Comparison of ENCODE assay signal across 8 mouse cellular contexts in genomic region chr1:165194662-165195013, GRCm38 (mm10). TPM values are rescaled to one million over a fixed set of nuclear protein-coding genes. Genes with fewer than 3 reads are reported as not detected.
DNase-seq lines count a peak whose midpoint lies in the region; ATAC-seq and TF ChIP-seq lines count a peak whose summit lies in the region.

No protein-coding gene starts in this region.

- no peak for TF ChIP-seq CTCF in kidney, adult 2 months (conservative IDR thresholded peaks at IDR 0.05; ENCODE audit: insufficient read depth, insufficient read length, low read depth, low read length)
- no peak for TF ChIP-seq CTCF in bone marrow macrophage, adult 2 months (IDR thresholded peaks at IDR 0.05; ENCODE audit: low read depth, low read length)

- H3K36me3 ChIP-seq in kidney, adult 2 months (ENCODE audit: control insufficient read depth, insufficient read depth, low read length), result no peaks in the 10 kb centered on the region
- H3K36me3 ChIP-seq in hindbrain, embryonic 13.5 days, result no peaks in the 10 kb centered on the region
- no peaks in the 10 kb centered on the region for H3K36me3 ChIP-seq in midbrain, embryonic 12.5 days

- DNase-seq in kidney, adult 2 months, result no peak
- DNase-seq in kidney, adult 9 months, result no peak
- no peak for DNase-seq in thymus, postnatal 10 days (ENCODE audit: low spot score in 2 of 2)
- DNase-seq in embryo, embryonic 10 days (ENCODE audit: low spot score), result no peak
- no peak for DNase-seq in embryo, embryonic 11 days

- TF ChIP-seq POLR2A in kidney, adult 2 months (IDR thresholded peaks at IDR 0.05; ENCODE audit: low read depth, low read length), result no peak
- TF ChIP-seq POLR2A in bone marrow macrophage, adult 2 months (IDR thresholded peaks at IDR 0.05; ENCODE audit: borderline replicate concordance, low read depth, low read length), result no peak

- WGBS in kidney, adult 2 months, result 8% methylated on average over 5 of the region's 5 CpGs
- WGBS in hindbrain, embryonic 13.5 days, result 21% methylated on average over 5 of the region's 5 CpGs
- 16% methylated on average over 5 of the region's 5 CpGs for WGBS in midbrain, embryonic 12.5 days

- peak; percentile 22; the same call in 1 of the 2 replicates for ATAC-seq in hindbrain, embryonic 13.5 days (ENCODE audit: low FRiP score)
- no peak for ATAC-seq in midbrain, embryonic 12.5 days (ENCODE audit: low FRiP score, low read depth)

- peak overlapping the region; percentile 69 for H3K9ac ChIP-seq in hindbrain, embryonic 13.5 days
- peak overlapping the region; percentile 69 for H3K9ac ChIP-seq in midbrain, embryonic 12.5 days (replicated peaks)

- no peaks in the 10 kb centered on the region for H3K27me3 ChIP-seq in kidney, adult 2 months (replicated peaks; ENCODE audit: control insufficient read depth, insufficient read depth, low read length)
- H3K27me3 ChIP-seq in hindbrain, embryonic 13.5 days, result peaks cover 31% of the 10 kb centered on the region
- H3K27me3 ChIP-seq in midbrain, embryonic 12.5 days, result peaks cover 23% of the 10 kb centered on the region

- H3K4me3 ChIP-seq in kidney, adult 2 months (ENCODE audit: insufficient read depth, low read depth, low read length), result peak overlapping the region; percentile 97
- H3K4me3 ChIP-seq in bone marrow macrophage, adult 2 months (ENCODE audit: insufficient read depth, low read length), result peak overlapping the region; percentile 88
- H3K4me3 ChIP-seq in hindbrain, embryonic 13.5 days, result peak overlapping the region; percentile 59
- peak overlapping the region; percentile 84 for H3K4me3 ChIP-seq in midbrain, embryonic 12.5 days

- peak overlapping the region; percentile 34 for H3K27ac ChIP-seq in kidney, adult 2 months (ENCODE audit: insufficient read depth, low read depth, low read length)
- peak overlapping the region; percentile 77 for H3K27ac ChIP-seq in bone marrow macrophage, adult 2 months (ENCODE audit: insufficient read depth, low read depth, low read length)
- no peak overlapping the region for H3K27ac ChIP-seq in hindbrain, embryonic 13.5 days
- no peak overlapping the region for H3K27ac ChIP-seq in midbrain, embryonic 12.5 days (replicated peaks)

- H3K4me1 ChIP-seq in kidney, adult 2 months (ENCODE audit: control insufficient read depth, insufficient read depth, low read length), result peaks cover 19% of the 10 kb centered on the region
- H3K4me1 ChIP-seq in bone marrow macrophage, adult 2 months (ENCODE audit: control insufficient read depth, insufficient read depth, low read length), result peaks cover 44% of the 10 kb centered on the region
- peaks cover 17% of the 10 kb centered on the region for H3K4me1 ChIP-seq in hindbrain, embryonic 13.5 days (replicated peaks)
- H3K4me1 ChIP-seq in midbrain, embryonic 12.5 days, result peaks cover 11% of the 10 kb centered on the region; the same call in 1 of the 2 replicates

- H3K4me2 ChIP-seq in hindbrain, embryonic 13.5 days, result peak overlapping the region; percentile 91
- peak overlapping the region; percentile 99 for H3K4me2 ChIP-seq in midbrain, embryonic 12.5 days (replicated peaks)

- H3K9me3 ChIP-seq in hindbrain, embryonic 13.5 days, result no peaks in the 10 kb centered on the region
- no peaks in the 10 kb centered on the region for H3K9me3 ChIP-seq in midbrain, embryonic 12.5 days

RNA-seq across cellular contexts. Expression of gene Sft2d2, which starts 0.4 kb away (rescaled TPM):
- 52.7 and 57.7 TPM in 2 replicates for polyA plus RNA-seq in kidney, adult 2 months (2012; rRNA removed)
- 97.0 and 106 TPM in 2 replicates for polyA plus RNA-seq in bone marrow macrophage, adult 2 months (2012; ENCODE audit: insufficient read depth, insufficient read length, missing spikeins)
- 5.2 and 5.8 TPM in 2 replicates for polyA plus RNA-seq in hindbrain, embryonic 13.5 days (2015; fragmentation: Nextera tagmentation; extraction: Ambion mirVana)
- polyA plus RNA-seq in midbrain, embryonic 12.5 days (2016; fragmentation: Nextera tagmentation; extraction: Ambion mirVana), result 9.5 and 10.4 TPM in 2 replicates

RNA-seq across cellular contexts. Expression of gene Tbx19, which starts 34.1 kb away (rescaled TPM):
- polyA plus RNA-seq in kidney, adult 2 months (2012; rRNA removed), result not detected in 2 replicates
- not detected in 2 replicates for polyA plus RNA-seq in bone marrow macrophage, adult 2 months (2012; ENCODE audit: insufficient read depth, insufficient read length, missing spikeins)
- not detected in 2 replicates for polyA plus RNA-seq in hindbrain, embryonic 13.5 days (2015; fragmentation: Nextera tagmentation; extraction: Ambion mirVana)
- polyA plus RNA-seq in midbrain, embryonic 12.5 days (2016; fragmentation: Nextera tagmentation; extraction: Ambion mirVana), result not detected in 2 replicates

RNA-seq across cellular contexts. Expression of gene Tiprl, which starts 42.2 kb away (rescaled TPM):
- 21.0 and 23.2 TPM in 2 replicates for polyA plus RNA-seq in kidney, adult 2 months (2012; rRNA removed)
- 37.5 and 48.6 TPM in 2 replicates for polyA plus RNA-seq in bone marrow macrophage, adult 2 months (2012; ENCODE audit: insufficient read depth, insufficient read length, missing spikeins)
- polyA plus RNA-seq in hindbrain, embryonic 13.5 days (2015; fragmentation: Nextera tagmentation; extraction: Ambion mirVana), result 130 and 141 TPM in 2 replicates
- polyA plus RNA-seq in midbrain, embryonic 12.5 days (2016; fragmentation: Nextera tagmentation; extraction: Ambion mirVana), result 101 and 118 TPM in 2 replicates

Comparison
In these comparisons a context has a peak if more than half of its experiments do, and no peak if none do; other contexts are left out.
1. H3K27ac ChIP-seq: peak in kidney, adult 2 months (single experiment) and bone marrow macrophage, adult 2 months (single experiment); none in hindbrain, embryonic 13.5 days (single experiment) and midbrain, embryonic 12.5 days (single experiment).
2. Peak in every context shown above with its lines, with median percentiles within 50 percentile points of each other: H3K4me3 ChIP-seq.